Mouse (Mus musculus) small intestine, adult 2 months (tissue): Measurements from ENCODE around the gene Pigc. TPM values are rescaled to one million over a fixed set of nuclear protein-coding genes. Genes with fewer than 3 reads are reported as not detected.

Experiments used
- H3K27ac ChIP-seq: fragments of 200-500 bp; 2 replicates; pipeline ENCODE4 v1.5.1; 2012; ENCODE audit warnings: low read depth, low read length, control low read depth, inconsistent platforms; ENCODE audit not compliant: insufficient read depth
- H3K27me3 ChIP-seq: fragments of 200-500 bp; 2 replicates; pipeline ENCODE4 v1.6.1; 2012; ENCODE audit warnings: mild to moderate bottlenecking, moderate library complexity, low read length, inconsistent platforms; ENCODE audit not compliant: control insufficient read depth, insufficient read depth
- H3K36me3 ChIP-seq: fragments of 200-500 bp; 2 replicates; pipeline ENCODE4 v1.6.1; 2012; ENCODE audit warnings: mild to moderate bottlenecking, low read length, control low read depth, inconsistent platforms; ENCODE audit not compliant: control insufficient read depth, insufficient read depth
- H3K4me1 ChIP-seq: fragments of 200-500 bp; 2 replicates; pipeline ENCODE4 v1.6.1; 2012; ENCODE audit warnings: low read length, inconsistent platforms, mixed read lengths; ENCODE audit not compliant: control insufficient read depth, insufficient read depth, insufficient read length
- H3K4me3 ChIP-seq: fragments of 200-500 bp; 2 replicates; pipeline ENCODE4 v1.5.1; 2012; ENCODE audit warnings: low read depth, mild to moderate bottlenecking, control low read depth, inconsistent platforms, low read length, moderate library complexity
- CTCF ChIP-seq: fragments of 200-500 bp; IDR thresholded peaks from 2 replicates; pipeline ENCODE4 v1.5.1; 2012; ENCODE audit warnings: low read depth, mild to moderate bottlenecking, control low read depth, inconsistent platforms, low read length, moderate library complexity, mixed read lengths; ENCODE audit not compliant: insufficient replicate concordance, insufficient read length; ENCODE audit errors: extremely low read depth
- POLR2A ChIP-seq: fragments of 200-500 bp; IDR thresholded peaks from 2 replicates; pipeline ENCODE4 v1.6.1; 2012; ENCODE audit warnings: low read depth, mild to moderate bottlenecking, control low read depth, inconsistent platforms, low read length, moderate library complexity
- WGBS: fragments of 180-500 bp; shearing (Covaris S2); methylation state at CpG from one replicate; pipeline ENCODE4 v1.1.7; 2018; 5-methylcytosine and 5-hydroxymethylcytosine counted together
- polyA plus RNA-seq: library from polyadenylated mRNA; depleted of rRNA; stranded (reverse); fragments of >200 nt; gene quantifications from 2 replicates; pipeline ENCODE4 v1.2.3, GENCODE M21; 2012

Pigc gene
- polyA plus RNA-seq, 1 experiment: 23.5 TPM

- Histone ChIP-seq H3K27ac (peak overlapping the region; percentile 13; the same call in 1 of the 2 replicates), H3K4me1 (peaks cover 2% of the 10 kb centered on the region; the same call in 1 of the 2 replicates), H3K36me3 (no peaks in the 10 kb centered on the region), H3K27me3 (no peaks in the 10 kb centered on the region), H3K4me3 (no peak overlapping the region)
- 76% methylated on average over 14 of the region's 14 CpGs for WGBS
- TF ChIP-seq POLR2A: no peak
- TF ChIP-seq CTCF: no peak
Observed at GRCm38 (mm10) chr1:162003729-162004517, 34.9 kb downstream of the Pigc start.

GRCm38 (mm10) chr1:162004518-162004780 is 35.5 kb downstream of the Pigc start:
- Histone ChIP-seq H3K27me3 (no peaks in the 10 kb centered on the region), H3K4me1 (peaks cover 2% of the 10 kb centered on the region; the same call in 1 of the 2 replicates), H3K36me3 (no peaks in the 10 kb centered on the region), H3K27ac (peak overlapping the region; percentile 13; the same call in 1 of the 2 replicates), H3K4me3 (no peak overlapping the region)
- WGBS: 74% methylated on average over 7 of the region's 7 CpGs
- TF ChIP-seq POLR2A: no peak
- TF ChIP-seq CTCF: no peak

GRCm38 (mm10) chr1:162004821-162005770 is 36.1 kb downstream of the Pigc start:
- Histone ChIP-seq H3K27ac (peak overlapping the region; percentile 44), H3K27me3 (no peaks in the 10 kb centered on the region), H3K36me3 (no peaks in the 10 kb centered on the region), H3K4me1 (no peaks in the 10 kb centered on the region; the same call in 1 of the 2 replicates), H3K4me3 (peak overlapping the region; percentile 37)
- no peak for TF ChIP-seq POLR2A
- peak; percentile 45; the same call in 1 of the 2 replicates for TF ChIP-seq CTCF
- 32% methylated on average over 23 of the region's 23 CpGs for WGBS

- WGBS: 89% methylated on average over 9 of the region's 9 CpGs
- Histone ChIP-seq H3K27me3 (no peaks in the 10 kb centered on the region), H3K27ac (no peak overlapping the region), H3K4me3 (no peak overlapping the region), H3K4me1 (no peaks in the 10 kb centered on the region; the same call in 1 of the 2 replicates), H3K36me3 (no peaks in the 10 kb centered on the region)
- TF ChIP-seq POLR2A (no peak), CTCF (no peak)
Observed at GRCm38 (mm10) chr1:162006109-162006508, 37.1 kb downstream of the Pigc start.

GRCm38 (mm10) chr1:162008208-162008607 is 39.2 kb downstream of the Pigc start:
- TF ChIP-seq CTCF (no peak), POLR2A (no peak)
- no peak overlapping the region for H3K27ac ChIP-seq
- H3K36me3 ChIP-seq: no peaks in the 10 kb centered on the region
- H3K4me1 ChIP-seq: no peaks in the 10 kb centered on the region; the same call in 1 of the 2 replicates
- H3K27me3 ChIP-seq: no peaks in the 10 kb centered on the region
- H3K4me3 ChIP-seq: no peak overlapping the region
- 79% methylated on average over 4 of the region's 4 CpGs for WGBS

GRCm38 (mm10) chr1:162008631-162009067 is 39.7 kb downstream of the Pigc start:
- H3K4me1 ChIP-seq: peaks cover 3% of the 10 kb centered on the region; the same call in 1 of the 2 replicates

GRCm38 (mm10) chr1:162009086-162009485 is 40.1 kb downstream of the Pigc start:
- Histone ChIP-seq H3K27ac (no peak overlapping the region), H3K4me1 (peaks cover 3% of the 10 kb centered on the region; the same call in 1 of the 2 replicates), H3K4me3 (no peak overlapping the region), H3K36me3 (no peaks in the 10 kb centered on the region), H3K27me3 (no peaks in the 10 kb centered on the region)
- WGBS: 83% methylated on average over 8 of the region's 8 CpGs
- no peak for TF ChIP-seq CTCF
- no peak for TF ChIP-seq POLR2A

More at GRCm38 (mm10) chr1:162008631-162009067, 39.7 kb downstream of the Pigc start:
- Histone ChIP-seq H3K27ac (no peak overlapping the region), H3K27me3 (no peaks in the 10 kb centered on the region), H3K4me3 (no peak overlapping the region), H3K36me3 (no peaks in the 10 kb centered on the region)
- no peak for TF ChIP-seq POLR2A
- no peak for TF ChIP-seq CTCF
- WGBS: 53% methylated on average over 8 of the region's 8 CpGs
